Mouse (Mus musculus) embryonic fibroblast, embryonic 13.5 days (primary cell): ENCODE measurements around the gene Tex46. TPM values are rescaled to one million over a fixed set of nuclear protein-coding genes. Genes with fewer than 3 reads are reported as not detected.

Experiments used
- H3K27ac ChIP-seq: 2 replicates; pipeline ENCODE4 v1.5.1; 2012; ENCODE audit warnings: low read length, control low read depth, inconsistent platforms; ENCODE audit not compliant: insufficient read depth
- H3K4me1 ChIP-seq: 2 replicates; pipeline ENCODE4 v1.6.1; 2011; ENCODE audit warnings: low read length; ENCODE audit not compliant: control insufficient read depth, insufficient read depth
- H3K4me3 ChIP-seq: 2 replicates; pipeline ENCODE4 v1.5.1; 2011; ENCODE audit warnings: mild to moderate bottlenecking, control low read depth, low read length; ENCODE audit not compliant: insufficient read depth
- CTCF ChIP-seq: IDR thresholded peaks from 2 replicates; pipeline ENCODE4 v1.5.1; 2011; ENCODE audit warnings: mild to moderate bottlenecking, control low read depth, low read length, moderate library complexity, borderline replicate concordance; ENCODE audit not compliant: insufficient read depth
- POLR2A ChIP-seq: IDR thresholded peaks from 2 replicates; pipeline ENCODE4 v1.6.1; 2011; ENCODE audit warnings: low read depth, mild to moderate bottlenecking, control low read depth, low read length, moderate library complexity
- polyA plus RNA-seq: library from polyadenylated mRNA; stranded (reverse); fragments of >200 nt; gene quantifications from 2 replicates; pipeline ENCODE4 v1.2.4, GENCODE M21; 2011; ENCODE audit warnings: low read depth; ENCODE audit not compliant: missing spikeins, insufficient read length

Tex46 gene
- polyA plus RNA-seq, 1 experiment, result not detected

GRCm38 (mm10) chr4:136599869-136600268 lies 10.4 kb upstream of the Tex46 start:
- Histone ChIP-seq H3K27ac (no peak overlapping the region), H3K4me3 (no peak overlapping the region), H3K4me1 (0 out of 2 replicates have a peak, but pooled peaks cover 8% of the 10 kb centered on the region)
- TF ChIP-seq POLR2A, result no peak
- TF ChIP-seq CTCF, result no peak

- Histone ChIP-seq H3K4me1 (0 out of 2 replicates have a peak, but pooled peaks cover 8% of the 10 kb centered on the region), H3K27ac (no peak overlapping the region), H3K4me3 (peak overlapping the region; percentile 96)
- no peak for TF ChIP-seq CTCF
- no peak for TF ChIP-seq POLR2A
Measured at GRCm38 (mm10) chr4:136600536-136600935, 9.7 kb upstream of the Tex46 start.

- TF ChIP-seq POLR2A (no peak), CTCF (no peak)
- H3K27ac ChIP-seq, result no peak overlapping the region
- peak overlapping the region; percentile 96 for H3K4me3 ChIP-seq
- 0 out of 2 replicates have a peak, but pooled peaks cover 8% of the 10 kb centered on the region for H3K4me1 ChIP-seq
Measured at GRCm38 (mm10) chr4:136601476-136601875, 8.8 kb upstream of the Tex46 start.

- TF ChIP-seq POLR2A (no peak), CTCF (no peak)
- Histone ChIP-seq H3K27ac (peak overlapping the region; percentile 24; the same call in 1 of the 2 replicates), H3K4me1 (0 out of 2 replicates have a peak, but pooled peaks cover 8% of the 10 kb centered on the region), H3K4me3 (peak overlapping the region; percentile 96)
Measured at GRCm38 (mm10) chr4:136602018-136602554, 8.2 kb upstream of the Tex46 start.

GRCm38 (mm10) chr4:136602568-136602967 lies 7.7 kb upstream of the Tex46 start, which contains the start of gene Kdm1a:
Kdm1a (minus strand) TSS chr4:136602723.
- peak within 1 kb of the TSS; percentile 96 for H3K4me3 ChIP-seq
- 0 out of 2 replicates have a peak, but pooled peaks cover 8% of the 10 kb centered on the region for H3K4me1 ChIP-seq
- peak; percentile 83 for TF ChIP-seq CTCF
- TF ChIP-seq POLR2A, result peak; percentile 88
- H3K27ac ChIP-seq, result peak within 1 kb of the TSS; percentile 24; the same call in 1 of the 2 replicates

GRCm38 (mm10) chr4:136605756-136606485 lies 4.3 kb upstream of the Tex46 start:
- H3K4me3 ChIP-seq, result no peak overlapping the region
- TF ChIP-seq POLR2A (no peak), CTCF (no peak)
- H3K27ac ChIP-seq, result no peak overlapping the region
- no peaks in the 10 kb centered on the region for H3K4me1 ChIP-seq

- Histone ChIP-seq H3K27ac (no peak overlapping the region), H3K4me3 (no peak overlapping the region), H3K4me1 (no peaks in the 10 kb centered on the region)
- TF ChIP-seq CTCF (no peak), POLR2A (no peak)
Measured at GRCm38 (mm10) chr4:136613657-136614056, 3.4 kb downstream of the Tex46 start.

- Histone ChIP-seq H3K4me1 (no peaks in the 10 kb centered on the region), H3K4me3 (no peak overlapping the region), H3K27ac (no peak overlapping the region)
- TF ChIP-seq CTCF (peak; percentile 25; the same call in 1 of the 2 replicates), POLR2A (no peak)
Measured at GRCm38 (mm10) chr4:136621336-136621735, 11.1 kb downstream of the Tex46 start.

GRCm38 (mm10) chr4:136621956-136622355 lies 11.7 kb downstream of the Tex46 start:
- Histone ChIP-seq H3K4me3 (no peak overlapping the region), H3K27ac (no peak overlapping the region), H3K4me1 (no peaks in the 10 kb centered on the region)
- TF ChIP-seq POLR2A (no peak), CTCF (no peak)

- TF ChIP-seq POLR2A, result no peak
- TF ChIP-seq CTCF, result no peak
Measured at GRCm38 (mm10) chr4:136622388-136622787, 12.2 kb downstream of the Tex46 start, which contains the start of gene Lactbl1. Lactbl1 (plus strand) TSS chr4:136622621.

More at GRCm38 (mm10) chr4:136622388-136622787, 12.2 kb downstream of the Tex46 start, which contains the start of gene Lactbl1:
- H3K4me1 ChIP-seq, result no peaks in the 10 kb centered on the region
- no peak within 1 kb of the TSS for H3K4me3 ChIP-seq
- H3K27ac ChIP-seq, result no peak within 1 kb of the TSS
